In the genomic region with DNA sequence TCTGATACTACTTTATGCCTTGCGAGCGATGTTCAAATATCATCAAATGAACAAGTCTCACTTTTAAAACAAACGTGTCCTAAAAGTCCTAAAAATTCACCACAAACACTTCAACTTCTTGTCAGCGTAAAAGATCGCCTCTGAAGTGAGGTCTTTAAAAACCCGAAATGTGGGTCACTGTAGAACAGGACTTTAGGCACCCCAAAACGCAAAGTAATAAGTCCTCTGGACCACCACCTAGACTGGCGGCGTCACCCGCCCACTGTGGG, we compare ENCODE assay signal across 7 mouse cellular contexts.
DNase-seq lines count a peak whose midpoint lies in the region; ATAC-seq and TF ChIP-seq lines count a peak whose summit lies in the region.

No protein-coding gene starts in this region.

- peak overlapping the region; percentile 100 for H3K27ac ChIP-seq in lung, embryonic 16.5 days (ENCODE audit: low read length)
- peak overlapping the region; percentile 100 for H3K27ac ChIP-seq in forebrain, embryonic 14.5 days (ENCODE audit: low read depth, low read length)
- peak overlapping the region; percentile 100 for H3K27ac ChIP-seq in limb, embryonic 14.5 days (replicated peaks; ENCODE audit: low read depth, low read length)
- peak overlapping the region; percentile 100 for H3K27ac ChIP-seq in stomach, embryonic 15.5 days

- no peak for TF ChIP-seq POLR2A in limb, embryonic 14.5 days (IDR thresholded peaks at IDR 0.05; ENCODE audit: borderline replicate concordance, extremely low read depth, insufficient read depth, insufficient read length)

- peaks cover 22% of the 10 kb centered on the region for H3K4me1 ChIP-seq in lung, embryonic 16.5 days (replicated peaks; ENCODE audit: control insufficient read depth, insufficient read depth, low read length)
- H3K4me1 ChIP-seq in forebrain, embryonic 14.5 days (ENCODE audit: control insufficient read depth, insufficient read depth, low read length) = peaks cover 4% of the 10 kb centered on the region; the same call in 1 of the 2 replicates
- peaks cover 34% of the 10 kb centered on the region for H3K4me1 ChIP-seq in limb, embryonic 14.5 days (ENCODE audit: control insufficient read depth, insufficient read depth, low read length)
- peaks cover 13% of the 10 kb centered on the region; the same call in 1 of the 2 replicates for H3K4me1 ChIP-seq in stomach, embryonic 15.5 days

- no peaks in the 10 kb centered on the region for H3K9me3 ChIP-seq in lung, embryonic 16.5 days (ENCODE audit: control insufficient read depth, low read length)
- H3K9me3 ChIP-seq in forebrain, embryonic 14.5 days (replicated peaks; ENCODE audit: control insufficient read depth, low read length) = no peaks in the 10 kb centered on the region
- no peaks in the 10 kb centered on the region for H3K9me3 ChIP-seq in limb, embryonic 14.5 days (ENCODE audit: control insufficient read depth, low read length)
- no peaks in the 10 kb centered on the region for H3K9me3 ChIP-seq in stomach, embryonic 15.5 days

- peak overlapping the region; percentile 98 for H3K4me3 ChIP-seq in lung, embryonic 16.5 days (ENCODE audit: low read length)
- peak overlapping the region; percentile 91 for H3K4me3 ChIP-seq in forebrain, embryonic 14.5 days (ENCODE audit: low read depth, low read length)
- peak overlapping the region; percentile 99 for H3K4me3 ChIP-seq in limb, embryonic 14.5 days (replicated peaks; ENCODE audit: low read length)
- H3K4me3 ChIP-seq in stomach, embryonic 15.5 days (replicated peaks) = peak overlapping the region; percentile 92

- no peaks in the 10 kb centered on the region for H3K36me3 ChIP-seq in lung, embryonic 16.5 days (ENCODE audit: control insufficient read depth, insufficient read depth, low read length)
- no peaks in the 10 kb centered on the region for H3K36me3 ChIP-seq in forebrain, embryonic 14.5 days (ENCODE audit: control insufficient read depth, insufficient read depth, low read length)
- H3K36me3 ChIP-seq in limb, embryonic 14.5 days (ENCODE audit: control insufficient read depth, insufficient read depth, low read length) = 0 out of 2 replicates have a peak, but pooled peaks cover 3% of the 10 kb centered on the region
- no peaks in the 10 kb centered on the region for H3K36me3 ChIP-seq in stomach, embryonic 15.5 days

- H3K4me2 ChIP-seq in lung, embryonic 16.5 days (ENCODE audit: low read depth, low read length) = peak overlapping the region; percentile 98
- H3K4me2 ChIP-seq in forebrain, embryonic 14.5 days (ENCODE audit: low read length) = peak overlapping the region; percentile 85
- H3K4me2 ChIP-seq in limb, embryonic 14.5 days (replicated peaks; ENCODE audit: low read depth, low read length, severe bottlenecking) = peak overlapping the region; percentile 89
- peak overlapping the region; percentile 93 for H3K4me2 ChIP-seq in stomach, embryonic 15.5 days

- no peak for DNase-seq in lung, postnatal 10 days
- DNase-seq in forebrain, embryonic 14.5 days (ENCODE audit: low spot score) = peak; percentile 44
- DNase-seq in limb, embryonic 14.5 days (ENCODE audit: low spot score) = no peak
- no peak for DNase-seq in right cerebral cortex, postnatal 4 days
- DNase-seq in left cerebral cortex, adult 9 months (ENCODE audit: low spot score in 2 of 2) = no peak

- no peaks in the 10 kb centered on the region for H3K27me3 ChIP-seq in lung, embryonic 16.5 days (ENCODE audit: control insufficient read depth, insufficient read depth, low read depth, low read length)
- no peaks in the 10 kb centered on the region for H3K27me3 ChIP-seq in forebrain, embryonic 14.5 days (replicated peaks; ENCODE audit: control insufficient read depth, insufficient read depth, low read length)
- no peaks in the 10 kb centered on the region for H3K27me3 ChIP-seq in limb, embryonic 14.5 days (ENCODE audit: control insufficient read depth, insufficient read depth, low read length)
- no peaks in the 10 kb centered on the region for H3K27me3 ChIP-seq in stomach, embryonic 15.5 days (replicated peaks)

- ATAC-seq in lung, embryonic 16.5 days (ENCODE audit: low read depth) = no peak
- ATAC-seq in forebrain, embryonic 14.5 days = no peak
- ATAC-seq in limb, embryonic 14.5 days (ENCODE audit: low FRiP score, low read depth) = no peak
- ATAC-seq in stomach, embryonic 15.5 days (ENCODE audit: insufficient read depth, low FRiP score, low read depth) = no peak

- peak overlapping the region; percentile 100 for H3K9ac ChIP-seq in lung, embryonic 16.5 days (ENCODE audit: low read length)
- peak overlapping the region; percentile 98 for H3K9ac ChIP-seq in forebrain, embryonic 14.5 days (ENCODE audit: low read length)
- H3K9ac ChIP-seq in limb, embryonic 14.5 days (ENCODE audit: low read depth, low read length, severe bottlenecking) = peak overlapping the region; percentile 100
- H3K9ac ChIP-seq in stomach, embryonic 15.5 days = peak overlapping the region; percentile 98

- WGBS in lung, embryonic 16.5 days = under 1% methylated on average over 10 of the region's 10 CpGs
- 1% methylated on average over 10 of the region's 10 CpGs for WGBS in forebrain, embryonic 14.5 days
- under 1% methylated on average over 10 of the region's 10 CpGs for WGBS in limb, embryonic 14.5 days
- 2% methylated on average over 10 of the region's 10 CpGs for WGBS in stomach, embryonic 15.5 days
